Mouse (Mus musculus) liver, embryonic 18 days (tissue): ENCODE measurements around the gene Faim2. TPM values are rescaled to one million over a fixed set of nuclear protein-coding genes. Genes with fewer than 3 reads are reported as not detected.

Experiments used
- polyA plus RNA-seq: library from polyadenylated mRNA; depleted of rRNA; stranded (reverse); fragments of >200 nt; gene quantifications from 2 replicates; pipeline ENCODE4 v1.2.3, GENCODE M21; 2012; rRNA removed

Faim2 gene
- not detected in 2 replicates for polyA plus RNA-seq

DNA sequence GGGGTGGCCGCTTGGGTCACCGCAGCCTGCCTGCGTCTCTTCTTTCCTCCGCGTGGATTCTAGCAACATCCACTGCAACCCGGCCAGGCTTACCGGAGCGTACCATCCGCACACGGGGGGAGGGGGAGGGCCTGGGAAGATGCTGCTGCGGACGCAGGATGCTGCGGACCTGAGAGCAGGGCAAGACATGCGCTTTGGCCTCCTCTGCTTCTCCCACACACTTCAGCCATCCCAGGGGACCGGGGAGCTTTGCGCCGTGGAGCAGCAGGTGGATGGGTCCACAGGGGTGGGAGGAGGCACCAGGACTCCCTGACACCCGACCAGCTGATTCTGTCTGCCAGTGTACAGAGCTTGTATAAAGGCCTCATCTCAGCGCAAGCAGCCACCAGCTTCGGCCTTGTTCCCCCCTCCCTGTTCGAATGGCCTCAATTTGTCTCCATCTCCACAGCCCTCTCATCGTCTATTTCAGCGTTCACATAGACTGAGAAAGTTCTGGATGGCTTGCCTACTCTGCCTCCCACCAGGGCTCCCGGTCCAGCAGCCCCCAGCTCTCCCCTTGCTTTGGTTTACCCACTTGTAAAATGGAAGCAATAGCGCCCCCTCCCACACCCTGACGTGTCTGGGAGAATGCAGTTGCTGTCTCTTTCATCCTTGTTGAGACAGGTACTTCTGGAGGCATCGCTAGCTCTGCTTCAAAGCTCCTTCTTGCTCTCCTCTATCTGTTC, at the start of gene Faim2:
TSS of gene Faim2 (minus strand) at position 537 of the 725 bp plus-strand sequence.

DNA sequence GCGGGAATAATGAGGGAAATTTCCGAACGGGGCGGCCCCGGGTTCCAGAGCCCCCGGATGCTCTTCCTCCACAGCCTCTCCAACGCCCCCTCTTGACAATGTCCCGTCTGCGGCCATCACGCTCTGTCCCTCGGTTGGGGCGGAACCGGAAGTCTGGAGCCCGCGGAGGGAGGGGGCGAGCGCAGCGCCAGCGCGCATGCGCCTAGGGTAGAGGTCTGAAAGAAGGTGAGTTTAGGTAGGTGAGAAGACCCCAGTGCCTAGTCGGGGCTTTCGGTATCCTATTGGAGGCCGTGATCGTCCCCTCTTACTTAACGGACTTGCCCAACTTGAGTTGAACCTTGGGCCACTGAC, 53.4 kb downstream of the Faim2 start, which contains the start of gene Bcdin3d:
TSS of gene Bcdin3d (minus strand) at position 155 of the 351 bp plus-strand sequence.

DNA sequence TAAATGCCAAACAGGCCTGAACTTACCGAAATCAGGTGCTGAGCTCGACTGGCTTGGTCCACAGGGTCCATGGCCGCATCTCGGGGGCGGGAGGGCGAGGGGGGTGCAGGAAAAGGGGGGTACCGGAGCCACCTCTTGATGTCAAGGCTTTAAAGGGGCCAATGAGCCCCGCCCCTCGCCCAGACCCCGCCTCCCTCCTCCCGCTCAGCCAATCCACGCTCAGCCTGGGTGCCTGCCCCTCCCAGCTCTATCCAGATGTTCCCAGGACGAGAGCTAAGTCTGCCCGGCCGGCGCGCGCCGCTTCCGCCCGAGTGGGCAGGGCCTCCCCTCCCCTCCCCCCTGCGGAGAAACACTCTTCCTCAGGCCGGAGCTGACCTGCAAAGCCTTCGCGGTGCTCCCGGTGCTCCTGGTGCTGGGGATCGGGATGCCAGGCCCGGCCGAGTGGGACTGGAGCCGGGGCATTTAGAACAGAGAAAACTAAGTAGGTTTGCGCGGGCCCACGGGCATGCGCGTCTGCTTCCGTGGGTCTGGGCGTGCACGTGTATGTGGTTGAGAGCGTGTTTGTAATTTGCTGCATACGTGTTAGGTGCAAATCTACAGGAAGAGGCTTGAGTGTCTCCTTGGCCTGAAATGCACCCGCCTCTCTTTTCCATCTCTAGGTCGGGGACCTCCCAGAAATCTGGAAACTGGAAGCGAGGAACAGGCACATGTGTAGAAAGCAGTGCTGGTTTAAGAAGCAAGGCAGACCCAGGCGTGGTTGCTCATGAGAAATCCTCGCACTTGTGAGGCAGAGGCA, 70.2 kb downstream of the Faim2 start, which contains the start of gene Nckap5l:
TSS of gene Nckap5l (minus strand) at position 143 of the 796 bp plus-strand sequence.

Other genes starting within 250 kb of the Faim2 start
- gene Prpf40b, start 233.1 kb downstream of the Faim2 start, polyA plus RNA-seq: 14.0 and 19.0 TPM in 2 replicates
- gene Fam186b, start 232.3 kb downstream of the Faim2 start, polyA plus RNA-seq: 0.01 and 0.06 TPM in 2 replicates
- gene Fmnl3, start 157.7 kb downstream of the Faim2 start, polyA plus RNA-seq: 3.3 and 4.7 TPM in 2 replicates
- 315 and 335 TPM in 2 replicates for gene Tmbim6, start 135.3 kb downstream of the Faim2 start, polyA plus RNA-seq
- 0.52 and 0.78 TPM in 2 replicates for gene Nckap5l, start 70.4 kb downstream of the Faim2 start, polyA plus RNA-seq
- gene Bcdin3d, start 53.4 kb downstream of the Faim2 start, polyA plus RNA-seq: 2.4 and 2.6 TPM in 2 replicates
- not detected in 2 replicates for gene Aqp2, start 50.9 kb upstream of the Faim2 start, polyA plus RNA-seq
- gene Aqp5, start 62.6 kb upstream of the Faim2 start, polyA plus RNA-seq: not detected in 2 replicates
- gene Aqp6, start 73.2 kb upstream of the Faim2 start, polyA plus RNA-seq: not detected in 2 replicates
- 29.8 and 32.5 TPM in 2 replicates for gene Racgap1, start 123.5 kb upstream of the Faim2 start, polyA plus RNA-seq
- gene Asic1, start 142.2 kb upstream of the Faim2 start, polyA plus RNA-seq: 0.08 and 0.11 TPM in 2 replicates
- 5.7 and 7.1 TPM in 2 replicates for gene Smarcd1, start 174.0 kb upstream of the Faim2 start, polyA plus RNA-seq
- not detected in 2 replicates for gene Gm17349, start 177.3 kb upstream of the Faim2 start, polyA plus RNA-seq
- gene Gpd1, start 189.3 kb upstream of the Faim2 start, polyA plus RNA-seq: 48.8 and 59.5 TPM in 2 replicates
- 91.2 and 107 TPM in 2 replicates for gene Cox14, start 197.5 kb upstream of the Faim2 start, polyA plus RNA-seq
- gene Cers5, start 244.7 kb upstream of the Faim2 start, polyA plus RNA-seq: 5.6 and 6.3 TPM in 2 replicates